Mouse (Mus musculus): ENCODE results near the gene Hoxd8. TPM values are rescaled to one million over a fixed set of nuclear protein-coding genes. Genes with fewer than 3 reads are reported as not detected.

Gene Hoxd8
- total and polyA plus RNA-seq, 2 experiments: 0.06 TPM; not detected in 1

DNA sequence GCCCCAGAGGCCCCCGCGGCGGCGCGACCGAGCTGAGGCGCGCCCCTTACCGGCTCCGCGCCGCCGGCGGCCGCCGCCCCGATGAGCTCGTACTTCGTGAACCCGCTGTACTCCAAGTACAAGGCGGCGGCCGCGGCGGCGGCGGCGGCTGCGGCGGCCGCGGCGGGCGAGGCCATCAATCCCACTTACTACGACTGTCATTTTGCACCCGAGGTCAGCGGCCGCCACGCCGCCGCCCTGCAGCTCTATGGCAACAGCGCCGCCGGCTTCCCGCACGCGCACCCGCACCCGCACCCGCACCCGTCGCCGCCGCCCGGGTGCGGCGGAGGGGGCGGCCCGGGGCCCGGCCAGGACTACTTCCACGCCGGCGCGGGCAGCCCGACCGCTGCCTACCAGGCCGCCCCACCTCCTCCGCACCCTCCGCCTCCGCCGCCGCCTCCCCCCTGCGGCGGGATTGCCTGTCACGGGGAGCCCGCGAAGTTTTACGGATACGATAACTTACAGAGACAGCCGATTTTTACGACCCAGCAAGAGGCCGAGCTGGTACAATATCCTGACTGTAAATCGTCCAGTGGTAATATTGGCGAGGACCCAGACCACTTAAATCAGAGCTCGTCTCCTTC lies 1.2 kb downstream of the Hoxd8 start:
- no peaks in the 10 kb centered on the region for H3K4me1 ChIP-seq (ENCODE audit: control insufficient read depth, insufficient read depth, low read length)
- WGBS: 2% methylated on average over 69 of the region's 85 CpGs
- no peaks in the 10 kb centered on the region for H3K36me3 ChIP-seq (ENCODE audit: control insufficient read depth, insufficient read depth, low read length)
- H3K27me3 ChIP-seq (ENCODE audit: control insufficient read depth, insufficient read depth, low read length): peaks cover 43% of the 10 kb centered on the region
- H3K9ac ChIP-seq (ENCODE audit: low read depth, low read length): no peak overlapping the region
- H3K79me2 ChIP-seq (ENCODE audit: control insufficient read depth, insufficient read depth, low read length): no peaks in the 10 kb centered on the region
- no peak for DNase-seq (ENCODE audit: extremely low read depth, low read depth, low spot score)
- TF ChIP-seq POLR2A (IDR thresholded peaks at IDR 0.05; ENCODE audit: extremely low read depth, insufficient read depth, low read length) (no peak), CTCF (IDR thresholded peaks at IDR 0.05; ENCODE audit: low read depth, low read length) (no peak)
- H3K4me3 ChIP-seq (ENCODE audit: insufficient read depth, low read depth, low read length): no peak overlapping the region; the same call in 1 of the 2 replicates
- no peak overlapping the region for H3K27ac ChIP-seq (replicated peaks; ENCODE audit: insufficient read depth, low read depth, low read length)

DNA sequence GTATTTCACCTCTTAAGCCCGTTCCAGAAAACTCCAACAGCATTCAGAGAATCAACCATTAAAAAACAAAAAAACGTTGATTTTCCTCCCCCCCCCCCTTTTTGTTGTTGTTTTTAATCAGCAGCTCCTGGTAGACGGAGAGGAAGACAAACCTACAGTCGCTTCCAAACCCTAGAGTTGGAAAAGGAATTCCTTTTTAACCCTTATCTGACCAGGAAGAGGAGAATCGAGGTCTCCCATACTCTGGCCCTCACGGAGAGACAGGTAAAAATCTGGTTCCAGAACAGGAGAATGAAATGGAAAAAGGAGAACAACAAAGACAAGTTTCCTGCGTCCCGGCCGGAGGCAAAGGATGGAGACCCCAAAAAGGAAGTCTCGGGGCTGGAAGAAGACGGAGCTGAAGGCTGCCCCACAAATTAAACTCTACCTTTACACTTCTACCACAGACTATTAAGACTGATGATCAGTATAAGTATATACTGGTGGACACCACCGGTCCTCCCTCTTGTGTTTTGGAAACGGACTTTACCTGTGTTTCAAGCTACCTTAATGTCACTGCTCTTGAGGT lies 2.1 kb downstream of the Hoxd8 start:
- H3K27ac ChIP-seq (replicated peaks; ENCODE audit: insufficient read depth, low read depth, low read length): no peak overlapping the region
- no peaks in the 10 kb centered on the region for H3K79me2 ChIP-seq (ENCODE audit: control insufficient read depth, insufficient read depth, low read length)
- no peak for DNase-seq (ENCODE audit: extremely low read depth, low read depth, low spot score)
- no peak for TF ChIP-seq CTCF (IDR thresholded peaks at IDR 0.05; ENCODE audit: low read depth, low read length)
- no peak for TF ChIP-seq POLR2A (IDR thresholded peaks at IDR 0.05; ENCODE audit: extremely low read depth, insufficient read depth, low read length)
- H3K4me1 ChIP-seq (ENCODE audit: control insufficient read depth, insufficient read depth, low read length): no peaks in the 10 kb centered on the region
- peaks cover 45% of the 10 kb centered on the region for H3K27me3 ChIP-seq (ENCODE audit: control insufficient read depth, insufficient read depth, low read length)
- H3K9ac ChIP-seq (ENCODE audit: low read depth, low read length): no peak overlapping the region
- 8% methylated on average over 13 of the region's 13 CpGs for WGBS
- no peak overlapping the region for H3K4me3 ChIP-seq (ENCODE audit: insufficient read depth, low read depth, low read length)
- H3K36me3 ChIP-seq (ENCODE audit: control insufficient read depth, insufficient read depth, low read length): no peaks in the 10 kb centered on the region

DNA sequence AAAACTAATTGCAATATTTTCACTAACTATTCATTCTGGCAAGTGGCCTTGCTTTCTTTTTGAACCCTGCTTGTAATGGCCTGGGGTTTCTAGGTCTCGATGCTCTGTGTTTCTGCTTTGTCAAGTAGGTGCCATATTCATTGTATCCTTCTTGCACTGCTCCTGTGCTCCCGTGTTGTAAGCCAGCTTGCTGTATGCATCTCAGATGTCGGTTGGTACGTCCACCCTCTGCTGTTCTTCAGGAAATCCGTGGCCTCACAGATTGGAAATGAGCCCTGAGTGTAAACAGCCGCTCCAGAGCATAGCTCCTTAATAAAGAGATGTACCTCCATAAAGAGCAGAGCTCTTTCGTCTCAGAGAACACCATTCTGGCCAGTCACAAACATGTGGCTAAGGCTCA lies 3.2 kb downstream of the Hoxd8 start:
- no peak for DNase-seq (ENCODE audit: extremely low read depth, low read depth, low spot score)
- H3K4me3 ChIP-seq (ENCODE audit: insufficient read depth, low read depth, low read length): no peak overlapping the region
- no peak overlapping the region for H3K27ac ChIP-seq (replicated peaks; ENCODE audit: insufficient read depth, low read depth, low read length)
- H3K4me1 ChIP-seq (ENCODE audit: control insufficient read depth, insufficient read depth, low read length): no peaks in the 10 kb centered on the region
- H3K27me3 ChIP-seq (ENCODE audit: control insufficient read depth, insufficient read depth, low read length): peaks cover 53% of the 10 kb centered on the region
- no peak for TF ChIP-seq POLR2A (IDR thresholded peaks at IDR 0.05; ENCODE audit: extremely low read depth, insufficient read depth, low read length)
- TF ChIP-seq CTCF (IDR thresholded peaks at IDR 0.05; ENCODE audit: low read depth, low read length): no peak
- H3K36me3 ChIP-seq (ENCODE audit: control insufficient read depth, insufficient read depth, low read length): no peaks in the 10 kb centered on the region
- WGBS: 22% methylated on average over 7 of the region's 7 CpGs
- H3K9ac ChIP-seq (ENCODE audit: low read depth, low read length): no peak overlapping the region
- H3K79me2 ChIP-seq (ENCODE audit: control insufficient read depth, insufficient read depth, low read length): no peaks in the 10 kb centered on the region

DNA sequence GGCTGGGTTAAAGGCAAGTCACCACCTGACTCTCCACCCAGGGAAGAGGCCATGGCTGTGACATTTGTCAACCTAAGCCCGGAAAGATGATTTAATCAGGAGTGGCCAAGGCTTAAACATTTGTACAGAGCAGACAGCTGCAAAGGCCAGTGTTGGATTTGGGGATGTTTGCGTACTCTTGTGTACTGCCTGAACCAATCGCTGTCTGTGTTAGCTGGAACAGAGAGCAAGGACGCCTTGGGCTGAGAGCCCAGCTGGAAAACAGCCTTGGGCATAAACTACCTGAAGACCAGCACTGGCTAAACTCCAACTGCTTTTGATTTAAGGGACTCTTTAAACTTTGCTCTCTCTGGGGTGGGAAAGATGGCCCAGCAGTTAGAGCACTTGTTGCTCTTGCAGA lies 4.3 kb downstream of the Hoxd8 start:
- Histone ChIP-seq H3K79me2 (ENCODE audit: control insufficient read depth, insufficient read depth, low read length) (no peaks in the 10 kb centered on the region), H3K4me1 (ENCODE audit: control insufficient read depth, insufficient read depth, low read length) (no peaks in the 10 kb centered on the region), H3K36me3 (ENCODE audit: control insufficient read depth, insufficient read depth, low read length) (no peaks in the 10 kb centered on the region), H3K9ac (ENCODE audit: low read depth, low read length) (no peak overlapping the region), H3K4me3 (ENCODE audit: insufficient read depth, low read depth, low read length) (no peak overlapping the region), H3K27ac (replicated peaks; ENCODE audit: insufficient read depth, low read depth, low read length) (no peak overlapping the region), H3K27me3 (ENCODE audit: control insufficient read depth, insufficient read depth, low read length) (peaks cover 55% of the 10 kb centered on the region)
- WGBS: 15% methylated on average over 4 of the region's 4 CpGs
- TF ChIP-seq POLR2A (IDR thresholded peaks at IDR 0.05; ENCODE audit: extremely low read depth, insufficient read depth, low read length) (no peak), CTCF (IDR thresholded peaks at IDR 0.05; ENCODE audit: low read depth, low read length) (no peak)
- DNase-seq (ENCODE audit: extremely low read depth, low read depth, low spot score): no peak

DNA sequence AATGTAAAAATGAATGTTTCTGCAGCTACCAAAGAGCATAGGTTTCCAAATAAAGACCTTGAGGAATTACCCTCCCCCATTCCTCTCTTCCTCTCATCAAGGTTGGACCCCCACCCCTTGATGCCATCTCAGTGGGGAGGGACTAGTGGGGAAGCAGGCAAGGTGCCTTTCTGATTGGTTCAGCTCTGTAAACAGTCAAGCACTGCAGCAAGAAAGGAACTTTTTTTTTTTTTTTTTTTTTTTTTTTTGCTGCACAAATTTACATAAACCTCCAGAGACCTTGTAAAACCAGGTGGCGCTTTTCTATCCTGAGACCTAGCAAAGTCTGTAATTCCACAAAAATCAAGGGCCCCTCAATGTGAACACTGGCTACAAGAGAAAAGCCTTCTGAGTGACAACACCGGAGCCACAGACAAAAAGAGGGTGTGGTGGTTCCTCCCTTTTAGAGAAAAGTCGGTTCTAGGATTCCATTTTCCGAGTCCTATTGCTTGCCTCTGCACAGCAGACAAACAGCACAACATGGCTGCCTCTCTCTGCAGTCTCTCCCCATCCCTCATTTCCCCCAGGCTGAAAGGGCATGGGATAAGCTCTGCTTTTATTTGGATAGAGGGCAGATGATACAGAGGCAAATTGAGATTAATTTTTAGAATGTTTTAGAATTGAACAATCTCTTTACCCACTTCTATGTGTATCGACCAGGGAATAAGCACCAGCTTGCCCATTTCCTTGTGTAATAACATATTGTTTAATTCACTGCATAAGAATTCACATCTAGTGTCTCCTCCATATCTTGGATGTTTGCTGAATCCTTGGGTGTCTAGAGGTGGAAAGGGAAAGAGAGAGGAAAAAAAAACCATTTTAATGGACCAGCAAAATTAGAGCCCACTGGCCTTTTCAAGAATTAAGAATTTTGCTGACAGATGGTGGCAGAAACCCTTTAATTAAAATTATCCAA lies 5.3 kb downstream of the Hoxd8 start:
- DNase-seq (ENCODE audit: extremely low read depth, low read depth, low spot score): no peak
- Histone ChIP-seq H3K27ac (replicated peaks; ENCODE audit: insufficient read depth, low read depth, low read length) (no peak overlapping the region), H3K4me1 (ENCODE audit: control insufficient read depth, insufficient read depth, low read length) (no peaks in the 10 kb centered on the region), H3K9ac (ENCODE audit: low read depth, low read length) (no peak overlapping the region), H3K36me3 (ENCODE audit: control insufficient read depth, insufficient read depth, low read length) (no peaks in the 10 kb centered on the region), H3K4me3 (ENCODE audit: insufficient read depth, low read depth, low read length) (no peak overlapping the region), H3K79me2 (ENCODE audit: control insufficient read depth, insufficient read depth, low read length) (no peaks in the 10 kb centered on the region), H3K27me3 (ENCODE audit: control insufficient read depth, insufficient read depth, low read length) (peaks cover 48% of the 10 kb centered on the region)
- 12% methylated on average over 5 of the region's 5 CpGs for WGBS
- TF ChIP-seq CTCF (IDR thresholded peaks at IDR 0.05; ENCODE audit: low read depth, low read length) (no peak), POLR2A (IDR thresholded peaks at IDR 0.05; ENCODE audit: extremely low read depth, insufficient read depth, low read length) (no peak)

All from liver, adult 2 months (tissue).